Mouse (Mus musculus): ENCODE data around the gene Sbk3. TPM values are rescaled to one million over a fixed set of nuclear protein-coding genes. Genes with fewer than 3 reads are reported as not detected.

The Sbk3 gene
- polyA plus RNA-seq, 1 experiment = not detected

DNA sequence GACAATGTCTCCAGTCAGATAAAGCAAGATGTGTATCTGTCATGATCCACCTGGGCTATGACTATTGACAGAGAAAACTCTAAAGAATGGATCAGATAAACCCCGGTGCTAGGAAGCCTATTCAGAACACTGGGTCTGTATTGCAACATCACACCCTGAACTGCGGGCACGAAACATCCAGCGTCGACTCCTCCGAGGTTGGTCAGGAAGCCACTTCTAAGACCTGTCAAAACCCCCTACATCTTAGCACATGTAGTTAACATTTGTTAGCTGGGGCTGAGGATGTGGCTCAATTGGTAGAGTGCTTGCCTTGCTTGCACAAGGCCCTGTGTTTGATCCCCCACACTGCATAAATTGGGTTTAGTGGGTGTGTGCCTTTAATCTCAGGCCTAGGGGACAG lies 22.6 kb downstream of the Sbk3 start:
- WGBS = 80% methylated on average over 6 of the region's 6 CpGs
- TF ChIP-seq POLR2A (IDR thresholded peaks at IDR 0.05; ENCODE audit: insufficient read depth, low read depth, low read length) (no peak), CTCF (IDR thresholded peaks at IDR 0.05; ENCODE audit: insufficient read depth, low read depth, low read length) (no peak)
- Histone ChIP-seq H3K4me1 (ENCODE audit: control insufficient read depth, insufficient read depth, low read length) (peaks cover 10% of the 10 kb centered on the region; the same call in 1 of the 2 replicates), H3K27ac (ENCODE audit: insufficient read depth, low read depth, low read length) (no peak overlapping the region), H3K4me3 (ENCODE audit: insufficient read depth, low read depth, low read length) (no peak overlapping the region)

DNA sequence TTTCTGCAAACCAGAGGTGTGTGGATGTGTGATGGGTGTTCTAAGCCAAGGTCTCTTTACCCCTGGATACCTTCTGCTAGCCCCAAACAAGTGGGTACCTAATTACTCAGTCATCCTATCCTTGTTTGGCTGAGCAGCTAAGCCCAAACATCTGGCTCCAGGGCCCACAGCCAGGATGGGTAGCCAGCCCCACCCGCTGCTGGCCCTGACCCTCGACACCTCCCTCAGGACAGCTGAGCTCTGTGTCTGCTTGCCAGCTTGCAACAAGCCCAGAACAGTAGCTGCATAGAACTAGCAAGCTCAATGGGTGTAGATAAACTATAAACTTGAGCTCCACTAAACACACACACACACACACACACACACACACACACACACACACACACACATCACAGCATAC lies 23.1 kb downstream of the Sbk3 start:
- no peak for TF ChIP-seq CTCF (IDR thresholded peaks at IDR 0.05; ENCODE audit: insufficient read depth, low read depth, low read length)
- no peak for TF ChIP-seq POLR2A (IDR thresholded peaks at IDR 0.05; ENCODE audit: insufficient read depth, low read depth, low read length)
- 34% methylated on average over 2 of the region's 2 CpGs for WGBS

DNA sequence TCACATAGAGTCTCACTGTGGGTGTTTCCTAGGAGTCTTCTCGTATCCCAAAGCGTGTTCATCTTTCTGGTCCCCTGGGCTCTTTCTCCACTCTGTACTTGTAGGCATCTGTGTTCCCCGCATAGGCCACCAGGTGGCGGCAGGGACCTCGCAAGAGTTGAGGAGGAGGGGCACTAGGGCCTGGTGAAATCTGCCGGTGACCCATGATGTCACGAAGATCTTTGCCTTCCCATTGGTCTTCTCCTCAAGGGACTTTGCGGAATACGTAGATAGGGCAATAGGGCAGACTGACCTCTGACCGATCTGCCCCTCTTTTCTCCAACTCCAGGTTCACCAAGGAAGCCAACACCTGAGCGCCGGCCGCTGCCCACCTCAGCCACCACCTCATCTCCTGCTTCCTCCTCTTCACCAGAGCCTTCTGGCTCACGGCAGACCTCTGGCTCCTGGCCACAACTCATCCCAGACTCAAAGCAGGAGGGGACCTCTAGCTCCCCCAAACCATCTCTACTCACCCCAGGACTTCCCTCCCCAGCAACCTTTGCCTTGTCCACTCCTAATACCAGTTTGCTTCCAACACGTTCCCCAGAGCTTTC lies 27.6 kb downstream of the Sbk3 start:
- Histone ChIP-seq H3K4me1 (ENCODE audit: control insufficient read depth, insufficient read depth, low read length) (peaks cover 3% of the 10 kb centered on the region; the same call in 1 of the 2 replicates), H3K27ac (ENCODE audit: insufficient read depth, low read depth, low read length) (peak overlapping the region; percentile 22; the same call in 1 of the 2 replicates), H3K4me3 (ENCODE audit: insufficient read depth, low read depth, low read length) (peak overlapping the region; percentile 57)
- 11% methylated on average over 15 of the region's 15 CpGs for WGBS
- TF ChIP-seq CTCF (IDR thresholded peaks at IDR 0.05; ENCODE audit: insufficient read depth, low read depth, low read length) (peak; percentile 79), POLR2A (IDR thresholded peaks at IDR 0.05; ENCODE audit: insufficient read depth, low read depth, low read length) (no peak)

More for the DNA sequence above, 23.1 kb downstream of the Sbk3 start:
- no peak overlapping the region for H3K27ac ChIP-seq (ENCODE audit: insufficient read depth, low read depth, low read length)
- peaks cover 9% of the 10 kb centered on the region; the same call in 1 of the 2 replicates for H3K4me1 ChIP-seq (ENCODE audit: control insufficient read depth, insufficient read depth, low read length)
- H3K4me3 ChIP-seq (ENCODE audit: insufficient read depth, low read depth, low read length) = no peak overlapping the region

DNA sequence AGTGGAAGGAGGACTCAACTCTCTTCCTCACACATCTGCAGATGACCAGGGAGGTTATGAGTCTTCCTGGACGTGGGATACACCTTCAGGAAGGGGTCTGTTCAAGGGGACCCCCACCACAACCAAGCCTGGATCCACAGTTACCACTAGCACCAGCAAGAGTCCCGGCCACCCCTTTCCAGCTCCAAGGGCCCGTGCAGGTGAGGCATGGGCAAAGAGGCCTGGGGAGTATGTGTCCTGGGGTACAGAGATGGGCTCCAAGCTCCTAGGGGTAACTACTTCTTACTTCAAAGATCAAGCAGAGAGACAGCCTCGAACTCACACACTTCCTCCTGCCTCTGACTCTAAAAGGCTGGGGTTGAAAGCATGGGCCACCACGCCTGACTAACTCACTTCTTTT lies 28.3 kb downstream of the Sbk3 start:
- 52% methylated on average over 5 of the region's 5 CpGs for WGBS
- Histone ChIP-seq H3K4me3 (ENCODE audit: insufficient read depth, low read depth, low read length) (no peak overlapping the region), H3K27ac (ENCODE audit: insufficient read depth, low read depth, low read length) (no peak overlapping the region)

DNA sequence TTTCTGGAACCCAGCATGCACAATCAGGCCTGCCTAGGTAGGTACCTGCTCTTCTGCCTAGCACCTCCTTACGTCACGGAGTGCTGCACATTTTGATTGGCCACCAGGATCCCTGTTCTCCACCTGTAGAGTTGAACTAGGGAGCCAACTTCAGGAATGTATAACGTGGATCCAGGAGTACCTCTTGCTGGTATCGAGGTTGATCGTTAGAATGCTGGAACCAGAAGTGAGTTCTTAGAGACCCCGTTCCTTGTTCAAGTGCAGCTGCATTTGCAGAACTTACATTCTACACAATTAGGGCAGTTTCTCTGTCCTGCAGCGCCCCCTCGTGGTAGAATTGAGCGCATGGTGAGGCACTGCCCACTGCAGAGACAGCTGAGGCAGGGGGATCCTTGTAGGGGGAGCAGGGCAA lies 30.9 kb downstream of the Sbk3 start:
- peak; percentile 70 for TF ChIP-seq CTCF (IDR thresholded peaks at IDR 0.05; ENCODE audit: insufficient read depth, low read depth, low read length)
- TF ChIP-seq POLR2A (IDR thresholded peaks at IDR 0.05; ENCODE audit: insufficient read depth, low read depth, low read length) = no peak
- peaks cover 3% of the 10 kb centered on the region; the same call in 1 of the 2 replicates for H3K4me1 ChIP-seq (ENCODE audit: control insufficient read depth, insufficient read depth, low read length)
- 12% methylated on average over 9 of the region's 9 CpGs for WGBS
- H3K4me3 ChIP-seq (ENCODE audit: insufficient read depth, low read depth, low read length) = no peak overlapping the region
- no peak overlapping the region for H3K27ac ChIP-seq (ENCODE audit: insufficient read depth, low read depth, low read length)

More for the DNA sequence above, 28.3 kb downstream of the Sbk3 start:
- peaks cover 3% of the 10 kb centered on the region; the same call in 1 of the 2 replicates for H3K4me1 ChIP-seq (ENCODE audit: control insufficient read depth, insufficient read depth, low read length)
- TF ChIP-seq POLR2A (IDR thresholded peaks at IDR 0.05; ENCODE audit: insufficient read depth, low read depth, low read length) (no peak), CTCF (IDR thresholded peaks at IDR 0.05; ENCODE audit: insufficient read depth, low read depth, low read length) (no peak)

DNA sequence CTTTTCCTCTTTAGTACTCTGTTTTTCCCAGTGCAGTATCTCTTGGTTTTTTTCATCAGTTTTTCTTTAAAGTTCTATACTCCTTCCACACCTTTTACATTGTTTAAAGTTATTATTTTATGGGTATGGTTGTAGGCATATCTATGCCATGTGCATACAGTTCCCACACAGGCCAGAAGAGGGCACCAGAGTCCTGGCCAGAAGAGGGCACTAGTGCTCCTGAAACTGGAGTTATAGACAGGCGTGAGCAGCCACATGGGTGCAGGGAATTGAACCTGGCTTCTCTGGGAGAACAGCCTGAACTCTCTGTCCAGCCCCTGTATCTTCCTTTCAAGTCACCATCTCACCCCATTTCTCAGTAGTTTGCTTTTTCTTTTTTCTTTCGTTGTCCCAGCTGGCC lies 32.5 kb downstream of the Sbk3 start:
- H3K4me1 ChIP-seq (ENCODE audit: control insufficient read depth, insufficient read depth, low read length) = peaks cover 1% of the 10 kb centered on the region; the same call in 1 of the 2 replicates
- TF ChIP-seq POLR2A (IDR thresholded peaks at IDR 0.05; ENCODE audit: insufficient read depth, low read depth, low read length) (no peak), CTCF (IDR thresholded peaks at IDR 0.05; ENCODE audit: insufficient read depth, low read depth, low read length) (0 out of 2 replicates have a peak, but pooled peaks have one; percentile 18)
- H3K4me3 ChIP-seq (ENCODE audit: insufficient read depth, low read depth, low read length) = no peak overlapping the region
- 46% methylated on average over 2 of the region's 2 CpGs for WGBS
- H3K27ac ChIP-seq (ENCODE audit: insufficient read depth, low read depth, low read length) = no peak overlapping the region

DNA sequence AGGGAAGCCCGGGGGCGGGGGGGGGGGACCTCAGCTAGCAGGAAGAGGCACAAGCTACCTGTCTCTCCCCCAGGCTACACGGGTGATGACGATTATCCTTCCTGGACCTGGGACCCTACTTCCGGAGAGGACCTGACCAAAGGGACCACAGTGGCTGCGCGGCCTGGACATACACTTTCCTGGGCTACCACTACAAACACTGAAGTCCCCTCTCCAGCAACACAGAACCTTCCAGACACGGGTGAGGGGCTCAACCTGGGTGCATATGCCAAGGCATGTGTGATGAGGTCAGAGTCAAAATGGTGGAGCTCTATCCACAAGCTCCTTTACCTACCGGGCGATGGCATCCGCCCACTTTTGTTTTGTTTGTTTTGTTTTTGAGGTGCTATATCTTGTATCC lies 33.6 kb downstream of the Sbk3 start:
- no peaks in the 10 kb centered on the region for H3K4me1 ChIP-seq (ENCODE audit: control insufficient read depth, insufficient read depth, low read length)
- 78% methylated on average over 11 of the region's 11 CpGs for whole genome bisulfite sequencing

DNA sequence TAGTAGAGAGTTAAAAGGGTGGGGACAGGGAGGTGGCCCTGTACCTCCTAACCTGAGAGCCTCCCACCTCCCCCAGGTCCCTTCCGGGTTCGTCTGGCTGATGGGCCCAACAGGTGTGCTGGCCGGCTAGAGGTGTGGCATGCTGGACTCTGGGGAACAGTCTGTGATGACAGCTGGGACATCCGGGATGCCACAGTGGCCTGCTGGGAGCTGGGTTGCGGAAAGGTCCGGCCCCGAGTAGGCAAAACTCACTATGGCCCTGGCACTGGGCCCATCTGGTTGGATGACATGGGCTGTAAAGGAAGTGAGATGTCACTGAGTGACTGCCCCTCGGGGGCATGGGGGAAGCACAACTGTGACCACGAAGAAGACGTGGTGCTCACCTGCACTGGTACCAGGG lies 34.1 kb downstream of the Sbk3 start:
- Histone ChIP-seq H3K4me1 (ENCODE audit: control insufficient read depth, insufficient read depth, low read length) (no peaks in the 10 kb centered on the region), H3K4me3 (ENCODE audit: insufficient read depth, low read depth, low read length) (no peak overlapping the region), H3K27ac (ENCODE audit: insufficient read depth, low read depth, low read length) (no peak overlapping the region)
- no peak for TF ChIP-seq CTCF (IDR thresholded peaks at IDR 0.05; ENCODE audit: insufficient read depth, low read depth, low read length)
- no peak for TF ChIP-seq POLR2A (IDR thresholded peaks at IDR 0.05; ENCODE audit: insufficient read depth, low read depth, low read length)
- 81% methylated on average over 10 of the region's 10 CpGs for WGBS

More for the DNA sequence above, 33.6 kb downstream of the Sbk3 start:
- Histone ChIP-seq H3K4me3 (ENCODE audit: insufficient read depth, low read depth, low read length) (no peak overlapping the region), H3K27ac (ENCODE audit: insufficient read depth, low read depth, low read length) (no peak overlapping the region)
- TF ChIP-seq CTCF (IDR thresholded peaks at IDR 0.05; ENCODE audit: insufficient read depth, low read depth, low read length) (no peak), POLR2A (IDR thresholded peaks at IDR 0.05; ENCODE audit: insufficient read depth, low read depth, low read length) (no peak)

DNA sequence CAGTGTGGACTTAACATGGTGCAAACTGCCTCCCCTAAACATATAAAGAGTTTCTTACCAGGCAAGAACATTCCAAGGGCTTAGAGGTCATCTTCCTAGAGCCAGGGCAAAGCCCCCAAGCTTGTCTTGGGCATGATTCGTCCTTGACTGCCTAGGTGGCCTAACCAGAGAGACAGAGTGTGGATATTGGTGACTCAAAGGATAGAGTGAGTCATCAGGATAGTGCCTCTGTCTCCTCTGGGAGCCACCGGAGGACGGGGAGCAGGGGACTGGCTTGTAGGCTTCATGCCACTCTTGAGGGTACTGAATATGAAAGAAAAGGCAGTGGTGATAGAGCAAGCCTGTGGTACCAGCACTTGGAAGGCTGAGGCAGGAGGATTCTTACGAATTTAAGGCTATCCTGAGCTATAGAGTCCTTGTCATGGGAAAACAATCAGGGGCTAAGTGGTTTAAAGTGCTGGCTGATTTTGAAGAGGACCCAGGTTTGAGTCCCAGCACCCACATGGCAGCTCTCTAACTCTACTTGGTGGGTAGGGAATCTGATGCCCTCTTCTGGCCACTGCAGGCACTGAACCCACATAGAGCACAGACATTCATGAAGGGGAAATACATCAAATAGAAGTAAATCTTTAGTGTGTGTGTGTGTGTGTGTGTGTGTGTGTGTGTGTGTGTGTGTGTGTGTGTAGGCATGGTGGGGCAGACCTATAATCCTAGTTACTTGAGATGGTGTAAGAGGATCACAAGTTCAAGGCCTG lies 36.6 kb downstream of the Sbk3 start:
- no peak for TF ChIP-seq POLR2A (IDR thresholded peaks at IDR 0.05; ENCODE audit: insufficient read depth, low read depth, low read length)
- TF ChIP-seq CTCF (IDR thresholded peaks at IDR 0.05; ENCODE audit: insufficient read depth, low read depth, low read length) = no peak
- H3K4me1 ChIP-seq (ENCODE audit: control insufficient read depth, insufficient read depth, low read length) = 0 out of 2 replicates have a peak, but pooled peaks cover 3% of the 10 kb centered on the region
- WGBS = 48% methylated on average over 4 of the region's 4 CpGs
- no peak overlapping the region for H3K4me3 ChIP-seq (ENCODE audit: insufficient read depth, low read depth, low read length)
- H3K27ac ChIP-seq (ENCODE audit: insufficient read depth, low read depth, low read length) = no peak overlapping the region
